Mouse (Mus musculus) midbrain, embryonic 10.5 days (tissue): ENCODE measurements around the gene Rasgrp4. TPM values are rescaled to one million over a fixed set of nuclear protein-coding genes. Genes with fewer than 3 reads are reported as not detected.

Source experiments
- DNase-seq: peaks from one replicate; pipeline ENCODE4 v3.0.0-alpha.2; 2017; ENCODE audit warnings: low spot score
- H3K27ac ChIP-seq: fragments of 300-500 bp; sonication (generic); replicated peaks from 2 replicates; pipeline ENCODE4 v1.5.1; 2016; ENCODE audit warnings: mild to moderate bottlenecking
- H3K27me3 ChIP-seq: fragments of 300-500 bp; sonication (generic); 2 replicates; pipeline ENCODE4 v1.6.1; 2016; ENCODE audit warnings: low read depth, mild to moderate bottlenecking; ENCODE audit not compliant: poor library complexity, severe bottlenecking
- H3K36me3 ChIP-seq: fragments of 300-500 bp; sonication (generic); 2 replicates; pipeline ENCODE4 v1.6.1; 2016; ENCODE audit warnings: mild to moderate bottlenecking, moderate library complexity
- H3K4me1 ChIP-seq: fragments of 300-500 bp; sonication (generic); 2 replicates; pipeline ENCODE4 v1.6.1; 2016
- H3K4me3 ChIP-seq: fragments of 300-500 bp; sonication (generic); 2 replicates; pipeline ENCODE4 v1.5.1; 2016; ENCODE audit warnings: mild to moderate bottlenecking, moderate library complexity
- H3K9me3 ChIP-seq: fragments of 300-500 bp; sonication (generic); replicated peaks from 2 replicates; pipeline ENCODE4 v1.6.1; 2016; ENCODE audit warnings: mild to moderate bottlenecking
- WGBS: fragments of 180-500 bp; shearing (Covaris S2); methylation state at CpG from one replicate; pipeline ENCODE4 v1.1.7; 2016; 5-methylcytosine and 5-hydroxymethylcytosine counted together
- polyA plus RNA-seq: library from polyadenylated mRNA; unstranded; fragments of >200 nt; fragmentation: Nextera tagmentation; extraction: Ambion mirVana; gene quantifications from 2 replicates; pipeline ENCODE4 v1.2.1, GENCODE M21; 2016

Gene Rasgrp4
- polyA plus RNA-seq, 1 experiment from 2014 or later = 0.33 TPM

- 7% methylated on average over 37 of the region's 37 CpGs for WGBS
These were observed 20.7 kb downstream of the Rasgrp4 start for GRCm38 (mm10) chr7:29155196-29155837.

GRCm38 (mm10) chr7:29155838-29156782 is 21.5 kb downstream of the Rasgrp4 start, which contains the start of gene Fam98c:
Gene Fam98c, minus strand, starts transcription at chr7:29156234.
- Histone ChIP-seq H3K9me3 (peaks cover 8% of the 10 kb centered on the region; the same call in 1 of the 2 replicates), H3K36me3 (peaks cover 14% of the 10 kb centered on the region), H3K4me3 (peak within 1 kb of the TSS; percentile 85), H3K27me3 (peaks cover 39% of the 10 kb centered on the region), H3K27ac (peak within 1 kb of the TSS; percentile 89), H3K4me1 (peaks cover 33% of the 10 kb centered on the region)
- 4% methylated on average over 68 of the region's 68 CpGs for WGBS
- DNase-seq = peak; percentile 86

More at GRCm38 (mm10) chr7:29155196-29155837, 20.7 kb downstream of the Rasgrp4 start:
- Histone ChIP-seq H3K9me3 (peaks cover 8% of the 10 kb centered on the region; the same call in 1 of the 2 replicates), H3K4me3 (peak overlapping the region; percentile 85), H3K4me1 (peaks cover 33% of the 10 kb centered on the region), H3K27me3 (peaks cover 39% of the 10 kb centered on the region), H3K36me3 (peaks cover 9% of the 10 kb centered on the region; the same call in 1 of the 2 replicates), H3K27ac (peak overlapping the region; percentile 89)
- DNase-seq = peak; percentile 87

GRCm38 (mm10) chr7:29158264-29158663 is 23.6 kb downstream of the Rasgrp4 start:
- Histone ChIP-seq H3K36me3 (peaks cover 33% of the 10 kb centered on the region), H3K4me3 (peak overlapping the region; percentile 18; the same call in 1 of the 2 replicates), H3K27ac (no peak overlapping the region), H3K4me1 (peaks cover 47% of the 10 kb centered on the region), H3K9me3 (peaks cover 8% of the 10 kb centered on the region; the same call in 1 of the 2 replicates), H3K27me3 (peaks cover 53% of the 10 kb centered on the region)
- DNase-seq = no peak
- WGBS = 3% methylated on average over 5 of the region's 5 CpGs

- Histone ChIP-seq H3K4me1 (peaks cover 31% of the 10 kb centered on the region), H3K27me3 (peaks cover 49% of the 10 kb centered on the region), H3K27ac (no peak overlapping the region), H3K36me3 (peaks cover 52% of the 10 kb centered on the region), H3K4me3 (no peak overlapping the region), H3K9me3 (no peaks in the 10 kb centered on the region)
- WGBS = 79% methylated on average over 5 of the region's 5 CpGs
- no peak for DNase-seq
These were observed 27.6 kb downstream of the Rasgrp4 start for GRCm38 (mm10) chr7:29162294-29162693.

- Histone ChIP-seq H3K9me3 (no peaks in the 10 kb centered on the region), H3K36me3 (peaks cover 52% of the 10 kb centered on the region), H3K4me1 (peaks cover 37% of the 10 kb centered on the region), H3K4me3 (no peak overlapping the region), H3K27ac (no peak overlapping the region), H3K27me3 (peaks cover 49% of the 10 kb centered on the region)
- no peak for DNase-seq
- WGBS = 18% methylated on average over 9 of the region's 9 CpGs
These were observed 28.3 kb downstream of the Rasgrp4 start for GRCm38 (mm10) chr7:29162750-29163525.

- peak overlapping the region; percentile 91 for H3K27ac ChIP-seq
- H3K27me3 ChIP-seq = peaks cover 39% of the 10 kb centered on the region
- H3K36me3 ChIP-seq = peaks cover 33% of the 10 kb centered on the region
- peak overlapping the region; percentile 82 for H3K4me3 ChIP-seq
- 11% methylated on average over 19 of the region's 19 CpGs for WGBS
- H3K4me1 ChIP-seq = peaks cover 60% of the 10 kb centered on the region
- H3K9me3 ChIP-seq = no peaks in the 10 kb centered on the region
- no peak for DNase-seq
These were observed 33.0 kb downstream of the Rasgrp4 start for GRCm38 (mm10) chr7:29167656-29168055.

- Histone ChIP-seq H3K27me3 (peaks cover 43% of the 10 kb centered on the region), H3K4me3 (peak overlapping the region; percentile 82), H3K4me1 (peaks cover 60% of the 10 kb centered on the region), H3K9me3 (no peaks in the 10 kb centered on the region), H3K27ac (peak overlapping the region; percentile 91), H3K36me3 (peaks cover 33% of the 10 kb centered on the region)
- DNase-seq = no peak
- 1% methylated on average over 10 of the region's 10 CpGs for WGBS
These were observed 33.6 kb downstream of the Rasgrp4 start for GRCm38 (mm10) chr7:29168121-29168695.

GRCm38 (mm10) chr7:29168791-29169230 is 34.2 kb downstream of the Rasgrp4 start:
- Histone ChIP-seq H3K4me3 (peak overlapping the region; percentile 82), H3K27me3 (peaks cover 49% of the 10 kb centered on the region), H3K36me3 (peaks cover 34% of the 10 kb centered on the region), H3K9me3 (no peaks in the 10 kb centered on the region), H3K4me1 (peaks cover 64% of the 10 kb centered on the region), H3K27ac (peak overlapping the region; percentile 91)
- WGBS = 0% methylated on average over 14 of the region's 14 CpGs
- DNase-seq = peak; percentile 75

GRCm38 (mm10) chr7:29169231-29170065 is 34.8 kb downstream of the Rasgrp4 start:
- WGBS = under 1% methylated on average over 29 of the region's 39 CpGs
- Histone ChIP-seq H3K9me3 (no peaks in the 10 kb centered on the region), H3K27me3 (peaks cover 56% of the 10 kb centered on the region), H3K27ac (peak overlapping the region; percentile 91), H3K36me3 (peaks cover 38% of the 10 kb centered on the region), H3K4me1 (peaks cover 64% of the 10 kb centered on the region), H3K4me3 (peak overlapping the region; percentile 82)
- DNase-seq = peak; percentile 89

GRCm38 (mm10) chr7:29170066-29170754 is 35.6 kb downstream of the Rasgrp4 start, which contains the start of the genes Ggn and Spred3:
Gene Ggn, plus strand, starts transcription at chr7:29170210.
Gene Spred3, minus strand, starts transcription at chr7:29170411.
- H3K4me3 ChIP-seq = peak within 1 kb of the TSS; percentile 82
- H3K4me1 ChIP-seq = peaks cover 64% of the 10 kb centered on the region
- peaks cover 38% of the 10 kb centered on the region for H3K36me3 ChIP-seq
- H3K27me3 ChIP-seq = peaks cover 62% of the 10 kb centered on the region
- WGBS = 1% methylated on average over 30 of the region's 30 CpGs
- DNase-seq = peak; percentile 73
- peak within 1 kb of the TSS; percentile 91 for H3K27ac ChIP-seq
- no peaks in the 10 kb centered on the region for H3K9me3 ChIP-seq
